Mouse (Mus musculus): ENCODE results near the gene Tcerg1l. TPM values are rescaled to one million over a fixed set of nuclear protein-coding genes. Genes with fewer than 3 reads are reported as not detected.
A peak's percentile ranks its signal among the peaks of the same experiment; 100 is the strongest.

Gene Tcerg1l
- polyA plus RNA-seq (2012; rRNA removed), result 0.01 and 0.02 TPM in 2 replicates
- not detected in 2 replicates for polyA plus RNA-seq (2014; fragmentation: Nextera tagmentation; extraction: Ambion mirVana)

- 0 out of 4 replicates have a peak within 1 kb of the TSS, but pooled peaks of 1 of the 2 experiments have one; percentile 8 for H3K4me3 ChIP-seq (ENCODE audit: insufficient read depth in 1 of 2, low read depth in 2 of 2, low read length in 2 of 2)
- H3K4me1 ChIP-seq (replicated peaks; ENCODE audit: control insufficient read depth in 2 of 2, insufficient read depth in 2 of 2, low read length in 1 of 2), result no peaks in the 10 kb centered on the region
- H3K4me2 ChIP-seq (ENCODE audit: low read depth), result peak within 1 kb of the TSS; percentile 36
- H3K27ac ChIP-seq, result no peak within 1 kb of the TSS
- no peaks in the 10 kb centered on the region for H3K36me3 ChIP-seq (replicated peaks; ENCODE audit: control insufficient read depth, insufficient read depth, low read depth)
- TF ChIP-seq CTCF (IDR thresholded peaks at IDR 0.05; ENCODE audit: low read depth), result no peak
- no peak for TF ChIP-seq EP300 (IDR thresholded peaks at IDR 0.05; ENCODE audit: low read depth)
- no peaks in the 10 kb centered on the region for H3K9me3 ChIP-seq (ENCODE audit: control insufficient read depth, low read length)
- no peak within 1 kb of the TSS for H3K9ac ChIP-seq (replicated peaks)
- 2% methylated on average over 30 of the region's 76 CpGs for WGBS (ENCODE audit: insufficient replicate concordance)
- DNase-seq (ENCODE audit: low read depth in 3 of 3, low spot score in 3 of 3) (no peak), ATAC-seq (ENCODE audit: insufficient read depth) (no peak)
- peaks cover 27% of the 10 kb centered on the region for H3K27me3 ChIP-seq (ENCODE audit: control insufficient read depth, insufficient read depth, low read length)
Observed at GRCm38 (mm10) chr7:138397485-138398181, at the start of gene Tcerg1l. Gene Tcerg1l, minus strand, starts transcription at chr7:138397730.

- no peaks in the 10 kb centered on the region for H3K4me1 ChIP-seq (replicated peaks; ENCODE audit: control insufficient read depth in 2 of 2, insufficient read depth in 2 of 2, low read length in 1 of 2)
- H3K27ac ChIP-seq, result no peak overlapping the region
- H3K36me3 ChIP-seq (replicated peaks; ENCODE audit: control insufficient read depth, insufficient read depth, low read depth), result no peaks in the 10 kb centered on the region
- H3K9me3 ChIP-seq (ENCODE audit: control insufficient read depth, low read length), result no peaks in the 10 kb centered on the region
- H3K9ac ChIP-seq (replicated peaks), result no peak overlapping the region
- DNase-seq (ENCODE audit: low read depth in 3 of 3, low spot score in 3 of 3), result no peak
- WGBS (ENCODE audit: insufficient replicate concordance), result 39% methylated on average over 4 of the region's 4 CpGs
- no peak for ATAC-seq (ENCODE audit: insufficient read depth)
- H3K4me3 ChIP-seq (ENCODE audit: insufficient read depth in 1 of 2, low read depth in 2 of 2, low read length in 2 of 2), result no peak overlapping the region
- no peak overlapping the region for H3K4me2 ChIP-seq (ENCODE audit: low read depth)
- TF ChIP-seq CTCF (IDR thresholded peaks at IDR 0.05; ENCODE audit: low read depth) (no peak), EP300 (IDR thresholded peaks at IDR 0.05; ENCODE audit: low read depth) (no peak)
- H3K27me3 ChIP-seq (ENCODE audit: control insufficient read depth, insufficient read depth, low read length), result no peaks in the 10 kb centered on the region
Observed at GRCm38 (mm10) chr7:138442096-138442495, 44.6 kb upstream of the Tcerg1l start.

GRCm38 (mm10) chr7:138432541-138432940 is 35.0 kb upstream of the Tcerg1l start:
- no peaks in the 10 kb centered on the region for H3K36me3 ChIP-seq (replicated peaks; ENCODE audit: control insufficient read depth, insufficient read depth, low read depth)
- no peaks in the 10 kb centered on the region for H3K4me1 ChIP-seq (replicated peaks; ENCODE audit: control insufficient read depth in 2 of 2, insufficient read depth in 2 of 2, low read length in 1 of 2)
- H3K4me2 ChIP-seq (ENCODE audit: low read depth), result no peak overlapping the region
- no peak for DNase-seq (ENCODE audit: low read depth in 3 of 3, low spot score in 3 of 3)
- H3K27ac ChIP-seq, result no peak overlapping the region
- no peak overlapping the region for H3K4me3 ChIP-seq (ENCODE audit: insufficient read depth in 1 of 2, low read depth in 2 of 2, low read length in 2 of 2)
- no peak overlapping the region for H3K9ac ChIP-seq (replicated peaks)
- no peak for ATAC-seq (ENCODE audit: insufficient read depth)
- 36% methylated on average over 4 of the region's 4 CpGs for WGBS (ENCODE audit: insufficient replicate concordance)
- TF ChIP-seq CTCF (IDR thresholded peaks at IDR 0.05; ENCODE audit: low read depth) (no peak), EP300 (IDR thresholded peaks at IDR 0.05; ENCODE audit: low read depth) (no peak)
- H3K27me3 ChIP-seq (ENCODE audit: control insufficient read depth, insufficient read depth, low read length), result no peaks in the 10 kb centered on the region
- no peaks in the 10 kb centered on the region for H3K9me3 ChIP-seq (ENCODE audit: control insufficient read depth, low read length)

- Histone ChIP-seq H3K27ac (no peak overlapping the region), H3K27me3 (ENCODE audit: control insufficient read depth, insufficient read depth, low read length) (no peaks in the 10 kb centered on the region), H3K9ac (replicated peaks) (no peak overlapping the region), H3K4me3 (ENCODE audit: insufficient read depth in 1 of 2, low read depth in 2 of 2, low read length in 2 of 2) (no peak overlapping the region), H3K36me3 (replicated peaks; ENCODE audit: control insufficient read depth, insufficient read depth, low read depth) (no peaks in the 10 kb centered on the region), H3K4me2 (ENCODE audit: low read depth) (no peak overlapping the region), H3K9me3 (ENCODE audit: control insufficient read depth, low read length) (no peaks in the 10 kb centered on the region), H3K4me1 (replicated peaks; ENCODE audit: control insufficient read depth in 2 of 2, insufficient read depth in 2 of 2, low read length in 1 of 2) (no peaks in the 10 kb centered on the region)
- TF ChIP-seq CTCF (IDR thresholded peaks at IDR 0.05; ENCODE audit: low read depth), result no peak
- no peak for ATAC-seq (ENCODE audit: insufficient read depth)
- DNase-seq (ENCODE audit: low read depth in 3 of 3, low spot score in 3 of 3), result no peak
Observed at GRCm38 (mm10) chr7:138431456-138431855, 33.9 kb upstream of the Tcerg1l start.

- WGBS (ENCODE audit: insufficient replicate concordance), result 52% methylated on average over 7 of the region's 7 CpGs
- ATAC-seq (ENCODE audit: insufficient read depth), result no peak
Observed at GRCm38 (mm10) chr7:138429916-138430315, 32.4 kb upstream of the Tcerg1l start.

More at GRCm38 (mm10) chr7:138429916-138430315, 32.4 kb upstream of the Tcerg1l start:
- H3K27me3 ChIP-seq (ENCODE audit: control insufficient read depth, insufficient read depth, low read length), result no peaks in the 10 kb centered on the region
- no peak overlapping the region for H3K4me2 ChIP-seq (ENCODE audit: low read depth)
- no peak for DNase-seq (ENCODE audit: low read depth in 3 of 3, low spot score in 3 of 3)
- H3K9ac ChIP-seq (replicated peaks), result no peak overlapping the region
- H3K27ac ChIP-seq, result no peak overlapping the region
- no peaks in the 10 kb centered on the region for H3K36me3 ChIP-seq (replicated peaks; ENCODE audit: control insufficient read depth, insufficient read depth, low read depth)
- no peaks in the 10 kb centered on the region for H3K9me3 ChIP-seq (ENCODE audit: control insufficient read depth, low read length)
- no peak for TF ChIP-seq CTCF (IDR thresholded peaks at IDR 0.05; ENCODE audit: low read depth)
- no peak for TF ChIP-seq EP300 (IDR thresholded peaks at IDR 0.05; ENCODE audit: low read depth)
- H3K4me3 ChIP-seq (ENCODE audit: insufficient read depth in 1 of 2, low read depth in 2 of 2, low read length in 2 of 2), result no peak overlapping the region
- H3K4me1 ChIP-seq (replicated peaks; ENCODE audit: control insufficient read depth in 2 of 2, insufficient read depth in 2 of 2, low read length in 1 of 2), result no peaks in the 10 kb centered on the region

Measured in liver, embryonic 14.5 days (tissue).